Mouse (Mus musculus) lung, embryonic 14.5 days (tissue): ENCODE results near the gene Man1c1. TPM values are rescaled to one million over a fixed set of nuclear protein-coding genes. Genes with fewer than 3 reads are reported as not detected.

Experiments
- ATAC-seq: fragments of 200-750 bp; cut with Nextera tagmentation; 2 replicates; pipeline ENCODE4 v1.8.0; 2017; ENCODE audit warnings: mild to moderate bottlenecking, moderate TSS enrichment, moderate library complexity; ENCODE audit not compliant: insufficient read depth
- DNase-seq: peaks from one replicate; pipeline ENCODE4 v3.0.0-alpha.2; 2015
- H3K27ac ChIP-seq: fragments of 300-500 bp; sonication (generic); 2 replicates; pipeline ENCODE4 v1.5.1; 2014; ENCODE audit warnings: low read depth, mild to moderate bottlenecking, moderate library complexity
- H3K27me3 ChIP-seq: fragments of 300-500 bp; sonication (generic); 2 replicates; pipeline ENCODE4 v1.6.1; 2014; ENCODE audit warnings: low read length, control low read depth; ENCODE audit not compliant: insufficient read depth
- H3K36me3 ChIP-seq: fragments of 300-500 bp; sonication (generic); 2 replicates; pipeline ENCODE4 v1.6.1; 2014; ENCODE audit warnings: control low read depth; ENCODE audit not compliant: insufficient read depth
- H3K4me1 ChIP-seq: fragments of 300-500 bp; sonication (generic); 2 replicates; pipeline ENCODE4 v1.6.1; 2014; ENCODE audit warnings: antibody characterized with exemption, control low read depth; ENCODE audit not compliant: insufficient read depth
- H3K4me2 ChIP-seq: fragments of 300-500 bp; sonication (generic); 2 replicates; pipeline ENCODE4 v1.6.1; 2014; ENCODE audit warnings: mild to moderate bottlenecking
- H3K4me3 ChIP-seq: fragments of 300-500 bp; sonication (generic); 2 replicates; pipeline ENCODE4 v1.5.1; 2014; ENCODE audit warnings: low read depth, low read length
- H3K9ac ChIP-seq: fragments of 300-500 bp; sonication (generic); 2 replicates; pipeline ENCODE4 v1.6.1; 2014
- H3K9me3 ChIP-seq: fragments of 300-500 bp; sonication (generic); 2 replicates; pipeline ENCODE4 v1.6.1; 2016; ENCODE audit warnings: low read depth, low read length, control low read depth
- CTCF ChIP-seq: IDR thresholded peaks from 2 replicates; pipeline ENCODE4 v1.5.1; 2016; ENCODE audit warnings: antibody characterized with exemption, low read depth
- WGBS: fragments of 180-500 bp; shearing (Covaris S2); extraction: QIAGEN DNeasy Blood & Tissue Kit; methylation state at CpG from one replicate; pipeline ENCODE4 v1.1.7; 2014; 5-methylcytosine and 5-hydroxymethylcytosine counted together
- polyA plus RNA-seq: library from polyadenylated mRNA; unstranded; fragments of >200 nt; fragmentation: Nextera tagmentation; extraction: Ambion mirVana; gene quantifications from 2 replicates; pipeline ENCODE4 v1.2.1, GENCODE M21; 2014

Gene Man1c1
- polyA plus RNA-seq, 1 experiment from 2014 or later: 3.3 TPM

- no peak overlapping the region for H3K27ac ChIP-seq
- no peak overlapping the region for H3K4me2 ChIP-seq
- no peaks in the 10 kb centered on the region for H3K9me3 ChIP-seq
- 61% methylated on average over 5 of the region's 5 CpGs for WGBS
- no peak overlapping the region for H3K4me3 ChIP-seq
- TF ChIP-seq CTCF: no peak
- H3K4me1 ChIP-seq: 0 out of 2 replicates have a peak, but pooled peaks cover 5% of the 10 kb centered on the region
- H3K27me3 ChIP-seq: peaks cover 7% of the 10 kb centered on the region; the same call in 1 of the 2 replicates
- ATAC-seq (no peak), DNase-seq (no peak)
- no peaks in the 10 kb centered on the region for H3K36me3 ChIP-seq
- no peak overlapping the region for H3K9ac ChIP-seq
Observed at GRCm38 (mm10) chr4:134657473-134657872, 46.6 kb downstream of the Man1c1 start.

GRCm38 (mm10) chr4:134654391-134654790 is 49.7 kb downstream of the Man1c1 start:
- H3K36me3 ChIP-seq: no peaks in the 10 kb centered on the region
- H3K9me3 ChIP-seq: no peaks in the 10 kb centered on the region
- H3K4me2 ChIP-seq: no peak overlapping the region
- 70% methylated on average over 6 of the region's 6 CpGs for WGBS
- H3K9ac ChIP-seq: no peak overlapping the region
- TF ChIP-seq CTCF: no peak
- 0 out of 2 replicates have a peak, but pooled peaks cover 3% of the 10 kb centered on the region for H3K4me1 ChIP-seq
- H3K27me3 ChIP-seq: no peaks in the 10 kb centered on the region
- H3K4me3 ChIP-seq: no peak overlapping the region
- H3K27ac ChIP-seq: no peak overlapping the region
- DNase-seq (no peak), ATAC-seq (no peak)

- Histone ChIP-seq H3K9me3 (no peaks in the 10 kb centered on the region), H3K4me2 (no peak overlapping the region), H3K9ac (no peak overlapping the region), H3K4me3 (no peak overlapping the region), H3K4me1 (no peaks in the 10 kb centered on the region), H3K27me3 (no peaks in the 10 kb centered on the region), H3K36me3 (no peaks in the 10 kb centered on the region), H3K27ac (no peak overlapping the region)
- no peak for TF ChIP-seq CTCF
- 82% methylated on average over 4 of the region's 4 CpGs for WGBS
- DNase-seq (no peak), ATAC-seq (no peak)
Observed at GRCm38 (mm10) chr4:134652720-134653119, 51.4 kb downstream of the Man1c1 start.

- no peaks in the 10 kb centered on the region for H3K36me3 ChIP-seq
- H3K27ac ChIP-seq: no peak overlapping the region
- ATAC-seq (no peak), DNase-seq (no peak)
- H3K9me3 ChIP-seq: no peaks in the 10 kb centered on the region
- no peak for TF ChIP-seq CTCF
- no peak overlapping the region for H3K4me3 ChIP-seq
- H3K4me2 ChIP-seq: no peak overlapping the region
- H3K4me1 ChIP-seq: no peaks in the 10 kb centered on the region
- no peaks in the 10 kb centered on the region for H3K27me3 ChIP-seq
- H3K9ac ChIP-seq: no peak overlapping the region
- 51% methylated on average over 2 of the region's 2 CpGs for WGBS
Observed at GRCm38 (mm10) chr4:134652151-134652550, 51.9 kb downstream of the Man1c1 start.

GRCm38 (mm10) chr4:134651358-134651757 is 52.7 kb downstream of the Man1c1 start:
- 59% methylated on average over 7 of the region's 7 CpGs for WGBS
- H3K9me3 ChIP-seq: no peaks in the 10 kb centered on the region
- no peaks in the 10 kb centered on the region for H3K36me3 ChIP-seq
- DNase-seq (no peak), ATAC-seq (no peak; the same call in 1 of the 2 replicates)
- no peak overlapping the region for H3K4me2 ChIP-seq
- no peak overlapping the region for H3K4me3 ChIP-seq
- H3K27ac ChIP-seq: no peak overlapping the region
- H3K27me3 ChIP-seq: no peaks in the 10 kb centered on the region
- H3K9ac ChIP-seq: no peak overlapping the region
- no peaks in the 10 kb centered on the region for H3K4me1 ChIP-seq
- TF ChIP-seq CTCF: no peak

- Histone ChIP-seq H3K9me3 (no peaks in the 10 kb centered on the region), H3K36me3 (no peaks in the 10 kb centered on the region), H3K4me2 (no peak overlapping the region), H3K4me1 (no peaks in the 10 kb centered on the region), H3K27ac (no peak overlapping the region), H3K27me3 (no peaks in the 10 kb centered on the region), H3K4me3 (no peak overlapping the region), H3K9ac (no peak overlapping the region)
- TF ChIP-seq CTCF: no peak
- 83% methylated on average over 21 of the region's 21 CpGs for WGBS
- ATAC-seq: no peak
- DNase-seq: no peak
Observed at GRCm38 (mm10) chr4:134645042-134645948, 58.8 kb downstream of the Man1c1 start.

GRCm38 (mm10) chr4:134644410-134644809 is 59.7 kb downstream of the Man1c1 start:
- no peak for TF ChIP-seq CTCF
- Histone ChIP-seq H3K4me1 (no peaks in the 10 kb centered on the region), H3K27ac (no peak overlapping the region), H3K36me3 (no peaks in the 10 kb centered on the region), H3K4me2 (no peak overlapping the region), H3K9ac (no peak overlapping the region), H3K4me3 (no peak overlapping the region), H3K9me3 (no peaks in the 10 kb centered on the region), H3K27me3 (no peaks in the 10 kb centered on the region)
- DNase-seq (no peak), ATAC-seq (no peak)
- WGBS: 74% methylated on average over 6 of the region's 6 CpGs
